Mouse (Mus musculus): ENCODE measurements around the gene Angptl6.
A peak's percentile ranks its signal among the peaks of the same experiment; 100 is the strongest.

The Angptl6 gene

DNA sequence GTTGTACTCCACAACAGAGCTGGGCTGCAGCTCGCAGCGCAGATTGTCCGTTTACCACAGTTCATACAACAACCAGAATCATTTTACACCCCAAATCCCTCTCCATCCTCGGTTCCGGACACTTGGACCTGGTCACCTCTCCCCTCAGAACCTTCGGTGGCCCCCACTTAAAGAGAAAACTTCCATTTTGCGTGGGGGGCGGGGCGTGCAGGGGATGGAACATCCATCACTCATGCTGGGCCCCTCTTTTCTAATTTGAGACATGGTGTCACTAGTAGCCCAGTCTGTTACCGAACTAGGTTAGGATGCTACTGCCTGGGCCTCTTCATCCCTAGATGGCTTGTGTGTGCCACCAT, 839 bp downstream of the Angptl6 start:
- peak in 1 of 2 experiments; percentile 41 for DNase-seq

DNA sequence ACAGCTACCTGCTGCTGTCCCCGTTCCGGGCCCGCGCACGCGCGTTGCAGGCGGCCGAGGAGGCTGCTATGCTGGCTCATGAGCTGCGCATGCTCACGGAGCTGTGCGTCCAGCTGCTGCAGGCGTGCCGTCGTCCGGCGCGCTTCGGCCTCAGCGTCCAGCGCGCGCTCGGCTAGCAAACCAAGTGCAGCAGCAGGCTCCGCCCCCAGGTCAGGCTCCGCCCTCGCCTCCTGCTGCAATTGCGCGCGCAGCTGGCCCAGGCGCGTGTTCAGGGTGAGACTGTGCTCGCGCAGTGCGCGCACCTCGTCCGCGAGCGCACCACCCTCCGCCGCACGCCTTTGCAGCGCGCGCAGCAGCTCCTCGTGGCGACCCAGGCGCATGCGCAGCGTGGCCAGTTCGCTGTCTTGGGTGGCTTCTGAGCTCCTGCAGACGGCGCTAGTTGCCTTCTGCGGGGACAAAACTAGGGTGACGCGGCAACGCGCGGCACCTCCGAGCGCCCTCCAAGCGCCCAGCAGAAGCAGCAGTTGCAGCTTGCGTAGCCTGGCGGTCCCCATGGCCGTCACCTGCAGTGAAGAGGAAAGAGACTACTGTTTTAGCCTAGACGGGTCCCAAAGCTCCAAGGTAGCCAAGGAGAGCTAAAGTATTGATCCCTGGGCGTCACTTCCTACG, 1.4 kb downstream of the Angptl6 start:
- DNase-seq = peak; percentile 98 to 99

DNA sequence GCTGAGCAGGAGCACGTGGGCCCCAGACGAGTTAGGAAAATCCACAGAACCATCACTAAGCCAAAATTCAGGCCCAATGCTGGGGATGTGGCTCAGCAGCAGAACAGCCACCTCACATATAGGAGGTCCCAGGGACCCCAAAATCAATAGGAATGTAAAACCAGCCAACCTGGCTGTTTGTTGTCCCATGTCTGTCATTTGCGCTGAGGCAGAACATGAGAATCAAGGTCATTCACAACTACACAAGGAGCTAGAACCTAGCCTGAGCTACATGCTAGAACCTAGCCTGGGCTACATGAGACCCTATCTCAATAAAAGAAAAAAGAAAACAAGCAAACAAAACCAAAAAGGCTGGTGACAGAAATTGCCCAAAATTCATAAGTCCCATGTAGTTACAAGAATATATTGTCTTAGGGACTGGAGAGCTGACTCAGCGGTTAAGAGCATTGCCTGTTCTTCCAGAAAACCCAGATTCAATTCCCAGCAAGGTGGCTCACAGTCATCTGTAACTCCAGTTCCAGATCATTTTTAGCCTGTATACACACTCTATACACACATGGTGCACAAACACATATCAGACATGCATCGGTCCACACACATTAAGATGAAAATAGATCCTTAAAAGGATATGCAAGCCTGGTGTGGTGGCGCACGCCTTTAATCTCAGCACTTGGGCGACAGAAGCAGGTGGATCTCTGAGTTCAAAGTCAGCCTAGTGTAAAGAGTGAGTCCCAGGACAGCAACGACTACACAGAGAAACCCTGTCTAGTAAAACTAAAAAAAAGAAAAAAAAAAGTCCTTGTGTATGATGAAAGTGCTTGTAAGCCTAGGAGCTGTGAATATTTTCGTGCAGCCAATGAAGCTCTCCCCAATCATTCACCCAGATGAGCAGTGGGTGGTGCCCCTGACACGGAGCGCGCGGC, 2.1 kb downstream of the Angptl6 start:
- no peak for DNase-seq

DNA sequence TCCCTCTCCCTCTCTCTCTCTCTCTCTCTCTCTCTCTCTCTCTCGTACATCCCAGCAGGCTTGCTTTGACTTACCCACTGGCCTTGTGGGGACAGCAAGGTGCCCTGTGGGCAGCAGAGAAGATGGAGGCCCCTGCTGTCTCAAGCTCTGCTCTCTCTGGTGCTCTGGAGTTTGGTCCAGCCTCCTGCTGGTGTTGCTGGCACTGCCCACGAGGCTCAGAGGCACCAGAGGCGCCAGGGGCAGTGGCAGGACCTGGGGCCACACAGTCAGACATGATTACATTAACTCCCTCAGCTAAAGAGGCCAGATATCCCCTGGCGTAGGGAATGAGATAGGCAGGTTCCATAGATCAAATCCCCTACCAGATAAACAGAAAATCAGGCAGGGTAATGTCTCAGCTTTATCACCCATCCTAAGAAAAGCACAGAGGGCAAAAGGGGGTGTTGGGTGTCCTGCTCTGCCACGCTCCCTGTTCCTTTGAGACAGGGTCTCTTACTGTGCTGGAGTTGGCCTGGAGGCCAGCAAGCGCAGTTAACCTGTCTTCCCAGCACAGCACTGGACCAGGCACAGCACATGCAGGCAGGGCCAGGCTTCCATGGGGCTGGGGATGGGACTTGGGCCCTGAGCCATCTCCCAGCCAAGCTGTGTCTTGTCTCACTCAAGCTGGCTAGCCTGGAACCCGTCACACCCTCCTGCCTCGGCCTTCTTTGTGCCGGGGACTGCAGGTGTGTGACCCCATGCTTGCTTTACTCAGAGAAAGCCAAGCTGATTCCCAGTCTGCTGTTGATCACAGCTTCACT, 3.0 kb downstream of the Angptl6 start:
- DNase-seq = no peak

DNA sequence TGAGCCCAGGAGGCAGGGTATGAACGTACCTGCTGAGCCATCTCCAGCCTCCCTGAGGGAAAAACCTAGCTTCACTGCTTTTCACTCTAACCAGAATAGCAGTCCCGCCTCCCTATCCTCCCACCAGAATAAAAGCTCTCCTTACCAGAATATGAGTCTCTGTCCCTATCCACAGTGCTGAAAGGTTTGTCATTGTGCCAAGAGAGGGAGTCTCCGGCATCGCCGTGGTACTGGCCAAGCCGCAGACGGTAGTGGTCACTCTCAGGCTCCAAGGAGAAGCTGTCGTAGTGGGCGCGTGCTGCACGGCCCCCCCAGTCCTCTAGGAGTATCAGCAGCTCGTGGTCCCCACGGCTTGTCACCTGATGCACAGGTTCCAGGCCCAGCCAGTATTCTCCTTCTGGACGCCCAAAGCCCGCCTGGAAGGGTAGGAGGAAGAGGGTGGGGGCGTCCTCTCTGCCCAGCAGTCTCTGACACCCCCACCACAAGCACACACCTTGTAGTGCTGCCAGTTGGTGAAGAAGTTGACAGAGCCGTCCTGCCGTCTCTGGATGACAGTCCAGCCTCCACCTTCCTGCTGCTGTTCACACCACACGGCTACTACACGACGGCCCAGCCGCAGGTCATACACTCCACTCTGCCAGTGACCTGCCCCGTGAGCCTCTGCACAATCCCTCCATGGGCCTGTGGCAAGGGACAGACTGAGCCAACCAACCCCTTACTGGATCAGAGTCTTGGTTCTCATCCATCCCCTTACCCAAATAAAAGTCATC, 4.3 kb downstream of the Angptl6 start:
- no peak for DNase-seq

DNA sequence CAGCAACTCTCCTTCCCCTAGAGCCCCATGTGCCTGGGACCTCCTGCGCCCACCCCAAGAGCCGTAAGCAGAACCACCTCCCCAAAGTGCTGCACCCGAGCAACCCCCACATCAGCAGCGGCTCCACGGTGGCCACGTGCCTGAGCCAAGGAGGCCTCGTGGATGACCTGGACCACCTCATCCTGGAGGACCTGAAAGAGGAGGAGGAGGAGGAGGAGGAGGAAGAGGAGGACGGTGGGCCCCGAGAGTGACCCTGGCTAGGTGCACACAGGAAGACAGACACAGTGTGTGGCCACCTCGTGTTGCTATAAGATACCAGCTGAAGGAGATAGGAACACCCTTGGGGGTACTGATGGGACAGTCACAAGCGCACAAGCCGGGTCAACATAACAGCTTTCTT, 6.0 kb downstream of the Angptl6 start:
- no peak for DNase-seq

DNA sequence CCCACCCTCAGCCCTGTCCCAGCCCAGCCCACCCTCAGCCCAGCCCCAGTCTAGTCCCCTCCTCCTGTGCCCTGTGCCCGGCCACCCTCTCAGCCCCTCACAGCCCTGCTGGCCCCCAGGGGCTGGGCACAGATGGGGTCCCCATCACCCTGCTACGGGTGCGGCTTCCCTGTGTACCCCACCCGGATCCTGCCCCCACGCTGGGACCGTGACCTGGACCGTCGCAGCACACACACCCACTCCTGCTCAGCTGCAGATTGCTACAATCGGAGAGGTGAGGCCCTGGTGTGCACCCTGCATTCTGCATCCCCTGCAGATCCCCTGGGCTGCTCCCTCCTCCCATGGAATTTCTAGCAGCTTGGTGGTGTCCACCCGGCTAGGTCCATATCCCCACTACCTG, 6.5 kb downstream of the Angptl6 start:
- no peak for DNase-seq

DNA sequence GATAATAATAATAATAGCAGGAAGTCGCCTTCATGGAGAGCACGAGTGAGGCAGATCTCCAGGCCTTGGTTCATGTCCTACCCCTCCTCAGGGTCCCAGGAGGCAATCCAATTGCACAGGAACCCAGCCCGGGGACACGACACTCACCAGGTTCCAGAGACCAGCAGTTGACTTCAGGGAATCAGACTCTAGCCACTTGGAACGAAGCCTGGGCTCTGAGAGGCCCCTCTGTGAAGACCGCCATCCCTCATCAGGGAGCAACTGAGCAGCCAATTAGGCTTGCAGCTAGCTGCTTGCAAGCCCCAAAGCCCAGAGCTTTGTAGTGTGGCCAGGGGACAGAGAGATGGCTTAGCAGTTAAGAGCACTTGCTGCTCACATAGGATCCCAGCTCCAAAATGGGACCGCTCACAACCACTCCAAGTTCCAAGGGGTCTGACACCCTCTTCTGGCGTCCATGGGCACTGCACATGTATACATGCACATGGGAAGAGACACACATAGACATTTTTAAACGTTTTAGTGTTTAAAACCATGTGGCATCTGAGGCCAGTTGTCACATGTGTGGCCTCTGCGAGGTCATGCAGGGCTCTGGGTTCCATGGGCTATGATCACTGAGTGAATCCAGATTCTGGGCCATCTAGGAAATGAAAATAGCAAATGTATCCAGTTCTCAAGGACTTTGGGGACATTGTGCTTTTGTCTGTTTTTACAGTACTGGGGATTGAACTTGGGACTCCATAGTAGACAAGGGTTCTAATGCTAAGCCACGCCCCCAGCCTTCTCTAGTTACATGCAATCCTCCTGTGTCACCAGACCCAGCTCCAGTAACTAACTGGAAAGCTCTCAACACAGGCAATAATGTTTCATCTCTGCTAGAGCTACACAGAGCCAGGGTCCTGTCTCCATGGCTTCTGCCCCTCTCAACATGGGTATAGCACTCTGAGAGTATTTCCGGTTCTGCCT, 9.0 kb downstream of the Angptl6 start:
- DNase-seq = no peak

DNA sequence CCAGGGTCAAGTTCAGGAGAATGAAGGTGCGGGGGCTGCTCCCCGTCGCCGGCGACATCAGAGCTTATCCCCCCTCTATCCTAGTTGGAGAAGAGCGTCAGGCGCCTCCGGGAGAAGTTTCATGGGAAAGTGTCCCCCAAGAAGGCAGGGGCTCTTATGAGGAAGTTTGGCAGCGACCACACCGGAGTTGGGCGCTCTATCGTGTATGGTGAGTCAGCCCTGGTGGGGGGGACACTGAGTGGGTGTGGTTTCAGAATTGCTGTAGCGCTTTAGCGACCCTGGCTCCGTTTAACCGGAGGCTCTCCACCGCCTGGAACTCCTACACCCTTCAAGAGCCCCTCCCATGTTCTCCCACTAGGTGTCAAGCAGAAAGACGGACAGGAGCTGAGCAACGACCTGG, 10.3 kb downstream of the Angptl6 start:
- no peak for DNase-seq

DNA sequence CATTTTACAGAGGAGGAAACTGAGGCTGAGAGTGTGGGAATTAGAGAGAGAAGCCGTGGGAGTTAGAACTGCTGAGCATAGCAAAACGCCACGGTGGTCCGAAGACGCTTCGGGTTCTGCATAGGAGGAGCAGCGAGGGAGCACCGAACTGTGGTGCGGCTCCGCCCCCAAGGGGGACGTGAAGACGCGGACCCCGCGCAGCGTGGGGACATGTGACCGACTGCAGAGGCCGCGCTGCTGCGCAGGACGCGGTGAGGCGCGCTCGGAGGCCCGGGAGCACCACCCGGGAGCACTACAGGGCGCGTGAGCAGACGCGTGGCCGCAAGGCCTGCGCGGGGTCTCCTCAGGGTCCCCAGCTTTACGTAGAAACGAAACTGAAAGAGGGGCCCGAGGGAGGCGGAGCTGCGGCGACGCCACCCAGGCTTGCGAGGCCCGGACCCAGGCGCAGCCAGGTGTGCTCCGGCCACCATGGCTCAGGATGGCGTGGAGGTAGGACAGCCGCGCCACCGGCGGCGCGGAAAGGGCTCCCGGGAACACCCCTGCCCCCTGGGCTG, 11.0 kb downstream of the Angptl6 start, which contains the start of gene A230050P20Rik:
A230050P20Rik (plus strand) TSS at position 195 of the 554 bp plus-strand sequence.
- DNase-seq = peak; percentile 58 to 69

DNA sequence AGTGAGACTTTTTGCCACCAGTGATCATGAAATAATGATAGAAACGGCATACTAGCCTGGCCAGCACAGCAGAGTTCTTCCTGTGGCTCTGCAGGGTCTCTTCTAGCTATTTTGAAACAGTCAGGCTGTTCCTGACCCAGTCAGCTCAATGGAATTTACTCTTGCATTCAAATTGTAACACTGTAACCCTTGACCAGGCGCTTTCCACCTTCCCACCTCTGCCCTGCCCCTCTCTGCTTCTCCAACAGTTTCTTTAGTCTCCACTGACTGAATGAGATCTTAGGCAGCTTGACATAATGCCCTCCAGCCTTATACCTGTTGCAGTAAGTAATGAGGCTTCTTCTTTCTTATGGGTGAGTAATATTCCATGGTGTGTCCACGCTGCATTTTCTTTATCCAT, 12.6 kb downstream of the Angptl6 start:
- no peak for DNase-seq

DNA sequence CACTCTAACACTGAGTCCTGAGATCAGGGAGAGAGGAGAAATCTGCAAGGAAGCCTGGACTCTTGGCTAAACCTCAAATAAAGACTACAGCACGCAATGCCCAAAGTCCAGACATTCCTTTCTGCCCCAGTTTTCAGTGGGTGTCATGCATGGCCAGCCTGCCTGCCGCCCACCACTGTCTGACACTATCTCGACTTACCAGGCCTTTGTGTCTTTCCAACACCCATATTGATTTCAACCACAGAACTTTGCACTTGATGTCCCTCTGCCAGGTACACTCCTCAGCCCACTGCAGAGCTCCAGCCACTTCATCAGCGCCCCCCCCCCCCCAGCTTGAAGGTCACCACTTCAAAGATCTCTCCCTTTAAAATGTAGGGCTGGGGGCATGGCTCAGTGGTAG, 17.3 kb downstream of the Angptl6 start:
- no peak for DNase-seq

DNA sequence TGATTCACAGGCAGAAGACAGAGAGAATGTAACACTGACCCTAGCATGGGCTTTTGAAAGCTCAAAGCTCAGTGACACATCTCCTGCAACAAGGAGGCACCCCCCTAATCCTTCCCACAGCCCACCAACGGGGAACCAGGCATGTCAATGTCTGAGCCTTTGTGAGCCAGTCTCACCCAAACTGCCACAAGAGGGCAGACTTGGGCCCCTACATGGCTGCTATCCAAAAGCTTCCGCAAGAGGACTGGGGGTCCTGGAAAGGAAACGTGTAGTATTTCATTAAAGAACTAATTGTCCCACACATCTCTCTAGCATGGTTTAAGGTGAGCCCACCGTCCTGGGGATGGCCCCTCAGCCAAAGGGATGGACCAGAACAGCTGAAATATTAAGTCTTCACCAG, 17.7 kb downstream of the Angptl6 start:
- DNase-seq = no peak

DNA sequence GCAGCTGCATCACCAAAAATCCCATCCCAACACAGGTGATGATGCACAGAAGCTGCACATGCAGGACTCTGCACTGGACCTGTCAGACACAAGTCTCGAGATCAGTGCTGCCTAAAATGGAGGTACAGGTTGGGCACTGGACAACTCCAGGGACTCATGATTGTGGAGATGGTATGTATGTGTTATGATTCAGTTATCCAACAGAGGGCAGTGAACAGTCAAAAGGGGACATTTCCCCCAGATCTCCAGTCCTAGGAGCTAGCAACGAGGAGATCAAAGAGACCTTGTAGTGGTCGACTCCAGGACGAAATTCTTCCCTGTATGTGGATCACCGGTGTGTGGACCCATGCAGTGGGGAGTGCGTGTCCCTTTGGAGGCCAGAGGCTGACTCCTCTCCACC, 19.6 kb downstream of the Angptl6 start:
- DNase-seq = no peak

DNA sequence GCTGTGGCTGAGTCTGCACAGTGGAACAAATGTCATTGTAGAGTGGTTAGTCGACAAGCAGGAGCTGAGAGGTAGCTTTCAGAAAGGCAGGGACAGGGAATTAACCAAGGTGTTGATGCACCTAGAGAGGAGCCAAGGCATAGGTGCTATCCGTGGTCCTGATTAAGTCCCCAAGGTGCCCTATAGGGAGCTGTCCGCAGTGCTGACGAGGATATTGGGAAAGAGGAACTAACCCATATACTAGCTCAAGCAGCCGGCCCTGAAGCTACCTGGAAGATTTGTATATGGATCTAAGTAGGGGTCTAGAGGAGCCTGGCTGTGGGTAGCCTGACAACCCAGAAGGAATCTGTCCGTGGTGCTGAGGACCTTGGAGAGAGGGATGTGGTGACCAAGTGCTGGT, 22.4 kb downstream of the Angptl6 start:
- DNase-seq = no peak

DNA sequence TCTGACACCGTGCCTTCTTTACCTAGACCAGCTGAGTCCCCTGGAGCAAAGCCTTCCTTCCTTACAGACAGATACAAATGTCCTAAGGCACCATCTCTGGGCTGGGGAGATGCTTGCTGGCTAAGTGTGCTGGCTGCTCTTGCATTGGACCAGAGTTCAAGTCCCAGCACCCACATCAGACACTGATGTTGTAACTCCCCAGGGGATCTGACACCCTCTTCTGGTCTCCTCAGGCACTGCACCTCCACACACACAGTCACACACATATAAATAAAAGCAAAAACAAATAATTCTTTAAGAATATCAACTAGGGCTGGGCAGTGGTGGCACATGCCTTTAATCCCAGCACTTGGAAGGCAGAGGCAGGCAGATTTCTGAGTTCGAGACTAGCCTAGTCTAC, 29.3 kb downstream of the Angptl6 start:
- no peak for DNase-seq

DNA sequence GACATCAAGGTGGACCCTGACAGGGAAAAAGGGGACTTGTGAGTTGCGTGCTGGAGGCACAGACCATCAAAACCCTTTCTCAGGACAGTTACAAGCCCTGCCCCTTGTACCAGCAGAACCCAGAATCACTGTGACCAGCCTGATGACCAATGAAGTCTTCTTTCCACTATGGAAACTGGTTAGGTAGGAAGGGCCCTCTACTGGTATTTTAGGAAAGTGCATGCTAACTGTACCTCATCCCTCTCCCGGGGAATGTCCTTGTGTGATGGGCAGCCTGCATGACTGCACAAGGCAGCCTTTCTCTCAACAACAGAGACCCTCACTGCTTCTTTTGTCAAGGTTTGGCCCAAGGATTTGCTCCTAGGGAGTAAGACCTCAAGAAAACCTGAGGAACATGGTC, 36.9 kb downstream of the Angptl6 start:
- peak in 1 of 2 experiments; percentile 10 for DNase-seq

DNA sequence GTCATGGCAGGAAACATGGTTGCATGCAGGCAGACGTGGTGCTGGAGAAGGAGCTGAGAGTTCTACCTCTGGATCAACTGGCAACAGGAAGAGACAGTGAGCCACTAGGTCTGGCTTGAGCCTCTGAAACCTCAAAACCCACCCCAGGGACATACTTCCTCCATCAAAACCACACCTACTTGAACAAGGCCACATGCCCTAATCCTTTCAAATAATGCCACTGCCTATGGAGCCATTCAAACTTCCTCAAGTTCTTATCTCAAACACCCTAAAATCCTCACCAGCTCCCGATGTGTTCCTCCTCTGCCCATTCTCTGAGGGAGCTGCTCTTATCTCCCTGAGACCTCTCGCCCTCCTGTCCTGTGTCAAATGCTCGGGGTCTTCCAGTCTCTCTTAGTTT, 37.3 kb downstream of the Angptl6 start:
- DNase-seq = no peak

DNA sequence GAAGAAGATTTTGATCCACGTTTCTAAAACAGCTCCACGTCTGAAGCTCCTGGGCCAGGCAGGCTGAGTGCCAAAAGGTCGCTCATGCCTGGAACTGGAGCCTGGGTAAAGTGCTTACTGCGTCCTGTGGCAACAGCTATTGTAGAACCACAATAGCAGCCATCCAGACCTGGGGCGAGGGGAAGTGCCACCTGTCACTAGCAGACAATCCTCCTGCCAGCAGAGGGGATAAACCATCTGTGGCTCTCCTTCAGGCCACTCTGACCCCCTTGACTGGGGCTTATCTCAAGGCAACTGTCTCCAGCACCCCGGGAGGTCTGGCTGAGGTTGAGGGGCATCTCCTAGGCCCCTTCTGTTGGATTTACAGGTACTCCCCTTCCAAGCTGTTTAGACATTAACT, 40.6 kb downstream of the Angptl6 start:
- DNase-seq = peak; percentile 5 to 10

DNA sequence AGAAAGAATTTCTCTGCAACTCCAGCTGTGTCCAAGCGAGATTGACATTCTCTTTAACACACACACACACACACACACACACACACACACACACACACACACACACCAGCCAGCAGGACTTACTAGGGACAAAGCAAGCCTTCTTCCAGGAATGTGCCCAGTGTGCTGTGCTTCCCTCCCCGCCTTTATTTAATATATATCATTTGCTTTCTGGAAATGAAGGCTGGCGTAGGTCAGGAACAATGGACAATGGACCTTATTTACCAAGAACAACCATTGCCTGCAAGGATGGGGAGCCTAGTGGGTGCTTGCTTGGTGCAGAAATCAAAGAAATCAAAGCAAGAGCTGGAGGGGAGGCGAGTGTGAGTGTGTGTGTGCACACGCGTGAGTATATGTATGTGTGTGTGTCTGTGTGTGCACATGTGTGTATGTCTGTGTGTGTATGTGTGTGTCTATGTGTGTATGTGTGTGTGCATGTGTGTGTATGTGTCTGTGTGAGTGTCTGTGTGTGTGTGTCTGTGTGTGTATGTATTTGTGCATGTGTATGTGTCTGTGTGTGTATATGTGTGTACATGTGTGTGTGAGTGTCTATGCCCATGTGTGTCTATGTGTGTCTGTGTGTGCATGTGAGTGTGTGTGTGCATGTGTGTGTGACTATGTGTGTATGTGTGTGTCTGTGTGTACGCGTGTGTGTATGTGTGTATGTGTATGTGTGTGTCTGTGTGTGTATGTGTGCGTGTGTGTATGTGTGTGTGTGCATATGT, 42.2 kb downstream of the Angptl6 start:
- DNase-seq = no peak

Data from cerebellum, postnatal 36 days (tissue).